Mouse (Mus musculus) brain, embryonic 18.5 days (tissue): ENCODE measurements around the gene Snx11.
"Not testable (repeated sequence)": the region's sequence is repeated elsewhere in the genome, so short reads cannot be mapped to it uniquely, and the experiment has no call there.

Experiments used
- DNase-seq: peaks from one replicate; pipeline ENCODE4 v3.0.0-alpha.2; 2012; ENCODE audit warnings: low read depth, low spot score

Gene Snx11

GRCm38 (mm10) chr11:96796081-96796480 lies 18.7 kb upstream of the Snx11 start:
- no peak for DNase-seq

GRCm38 (mm10) chr11:96795491-96795890 lies 18.1 kb upstream of the Snx11 start:
- DNase-seq: no peak

DNA sequence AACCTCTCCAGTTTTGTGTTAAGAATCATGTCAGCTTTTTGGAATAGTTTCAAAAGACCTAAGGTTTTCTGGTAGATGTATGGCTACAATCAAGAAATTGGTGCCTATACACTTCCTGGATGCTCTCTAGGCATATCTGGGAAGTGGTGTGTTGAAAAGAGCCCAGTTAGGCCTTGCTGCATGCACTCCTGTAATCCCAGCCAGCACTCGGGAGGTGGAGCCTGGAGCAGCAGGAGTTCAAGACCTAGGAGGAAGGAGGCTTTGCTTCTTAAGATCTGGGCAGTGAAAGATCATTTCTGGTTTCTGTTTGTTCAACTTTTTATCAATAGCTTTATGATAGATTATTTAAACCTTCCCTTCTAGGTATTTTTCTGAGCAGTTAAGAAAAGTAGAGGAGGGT lies 13.3 kb upstream of the Snx11 start:
- no peak for DNase-seq

DNA sequence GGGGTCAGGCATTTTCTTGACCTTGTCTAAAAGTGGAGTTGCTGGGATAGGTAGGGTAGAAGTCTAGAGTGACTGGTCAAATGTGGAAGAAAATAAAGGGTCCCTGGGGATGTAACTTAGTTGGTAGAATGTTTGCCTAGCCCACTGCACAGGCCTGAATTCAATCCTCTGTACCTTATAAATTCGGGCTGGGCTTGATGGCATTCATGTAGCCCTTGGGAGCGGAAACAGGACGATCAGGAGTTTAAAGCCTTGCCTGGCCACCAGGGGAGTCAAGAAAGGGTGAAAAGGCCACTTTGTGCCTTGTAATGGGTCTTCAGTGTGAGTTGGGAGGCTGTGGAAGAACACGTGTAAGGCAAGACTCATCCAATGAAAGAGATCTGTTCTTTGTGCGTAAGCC lies 12.6 kb upstream of the Snx11 start:
- no peak for DNase-seq

GRCm38 (mm10) chr11:96788871-96789795 lies 11.8 kb upstream of the Snx11 start, which contains the start of gene Cbx1:
TSS of gene Cbx1 (plus strand) at chr11:96789127.
- DNase-seq: peak; percentile 82

DNA sequence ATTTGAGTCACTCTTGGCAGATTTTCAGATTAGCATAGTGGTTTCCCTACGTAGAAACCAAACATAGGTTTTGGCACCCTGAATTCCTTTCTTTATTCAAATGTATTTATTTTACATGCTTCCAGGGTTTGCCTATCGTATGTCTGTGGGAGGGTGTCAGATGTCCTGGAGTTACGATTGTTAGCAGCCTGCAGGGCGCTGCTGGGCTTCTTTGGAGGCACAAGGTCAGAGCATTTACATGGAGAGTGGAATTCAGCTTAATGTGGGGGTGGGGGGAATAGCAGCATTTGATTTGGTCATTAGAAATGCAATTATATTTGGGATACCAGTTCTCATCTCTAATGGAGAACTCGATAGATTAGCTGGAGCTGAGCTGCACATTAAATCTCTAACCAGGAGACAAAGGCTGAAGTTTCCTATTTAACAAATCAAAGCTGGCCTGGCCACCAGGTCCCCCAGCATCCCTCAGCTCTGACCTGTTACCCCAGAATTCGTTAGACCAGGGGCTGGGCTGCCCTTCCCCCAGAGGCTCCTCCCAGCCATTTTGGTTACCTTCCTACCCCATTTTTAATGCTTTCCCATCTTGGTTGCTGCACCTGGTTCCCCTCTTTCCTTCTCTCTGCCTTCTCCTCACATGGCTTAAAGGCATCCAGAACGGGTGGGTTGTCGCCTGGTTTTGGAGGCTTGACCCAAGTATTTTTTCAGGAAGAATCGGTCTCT lies 9.5 kb upstream of the Snx11 start:
- no peak for DNase-seq

DNA sequence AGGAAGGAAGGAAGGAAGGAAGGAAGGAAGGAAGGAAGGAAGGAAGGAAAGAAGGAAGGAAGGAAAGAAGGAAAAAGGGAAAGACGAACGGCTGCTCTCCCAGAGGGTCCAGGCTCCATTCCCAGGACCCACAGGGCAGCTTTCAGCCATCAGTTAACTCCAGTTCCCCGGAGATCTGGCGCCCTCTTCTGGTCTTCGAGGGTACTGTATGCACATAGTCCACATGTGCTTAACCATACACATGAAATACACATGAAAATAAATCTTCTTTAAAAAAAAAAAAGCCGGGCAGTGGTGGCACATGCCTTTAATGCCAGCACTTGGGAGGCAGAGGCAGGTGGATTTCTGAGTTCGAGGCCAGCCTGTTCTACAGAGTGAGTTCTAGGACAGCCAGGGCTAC lies 7.5 kb upstream of the Snx11 start:
- not testable (repeated sequence) for DNase-seq

GRCm38 (mm10) chr11:96781425-96781824 lies 4.1 kb upstream of the Snx11 start:
- DNase-seq: no peak

DNA sequence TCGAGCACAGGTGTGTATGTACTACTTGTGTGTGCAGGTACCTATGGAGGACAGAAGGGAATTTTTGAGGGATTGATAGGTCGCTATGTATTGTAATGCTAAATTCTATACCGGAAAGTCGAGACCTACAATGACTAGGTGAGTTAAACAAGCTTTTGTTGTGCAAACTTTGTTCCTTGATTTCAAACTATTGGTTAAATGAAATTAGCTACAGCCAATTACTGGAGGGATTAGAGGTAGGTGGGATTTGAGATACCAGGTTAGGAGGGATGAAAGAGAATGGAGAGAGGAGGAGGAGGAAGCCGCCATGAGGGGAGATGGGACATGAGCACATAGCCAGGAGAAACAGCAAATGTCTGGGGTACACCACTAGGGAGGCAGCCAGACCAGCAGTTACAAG lies 2.9 kb upstream of the Snx11 start:
- DNase-seq: no peak

DNA sequence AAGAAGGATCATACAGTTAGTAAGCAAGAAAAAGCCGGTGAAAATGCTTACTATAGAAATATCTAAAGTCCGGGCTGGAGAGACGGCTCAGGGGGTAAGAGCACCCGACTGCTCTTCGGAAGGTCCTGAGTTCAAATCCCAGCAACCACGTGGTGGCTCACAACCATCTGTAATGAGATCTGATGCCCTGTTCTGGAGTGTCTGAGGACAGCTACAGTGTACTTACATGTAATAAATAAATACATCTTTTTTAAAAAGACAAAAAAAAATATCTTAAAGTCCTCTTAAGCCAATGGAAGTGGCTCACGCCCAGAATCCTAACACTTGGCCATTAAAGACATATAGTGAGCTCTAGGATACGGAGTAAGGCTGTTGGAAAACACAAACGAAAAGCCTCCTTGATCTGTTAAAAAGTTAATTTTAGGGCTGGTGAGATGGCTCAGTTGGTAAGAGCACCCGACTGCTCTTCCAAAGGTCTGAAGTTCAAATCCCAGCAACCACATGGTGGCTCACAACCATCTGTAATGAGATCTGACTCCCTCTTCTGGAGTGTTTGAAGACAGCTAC lies 785 bp upstream of the Snx11 start:
- DNase-seq: not testable (repeated sequence)

- no peak for DNase-seq
Measured at GRCm38 (mm10) chr11:96776068-96776467, 1.3 kb downstream of the Snx11 start.

DNA sequence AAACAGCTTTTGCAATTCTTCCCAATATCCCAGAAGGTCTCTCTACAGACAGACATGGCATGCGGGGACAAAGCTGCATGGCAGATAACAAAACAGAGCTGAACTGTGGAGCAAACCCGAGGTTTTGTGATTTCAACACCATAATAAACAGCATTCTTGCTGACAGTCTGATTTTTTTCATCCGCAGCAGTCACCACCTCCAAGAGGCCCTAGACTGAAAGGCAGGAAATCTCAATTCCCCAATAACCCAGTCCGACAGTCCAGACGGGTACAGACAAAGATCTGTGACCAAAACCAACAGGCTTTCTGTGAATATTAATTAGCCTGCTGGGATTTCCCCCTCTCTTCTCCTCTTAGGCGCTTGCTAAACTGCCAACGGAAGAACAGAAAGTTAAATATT lies 1.7 kb downstream of the Snx11 start:
- DNase-seq: no peak

- DNase-seq: no peak
Measured at GRCm38 (mm10) chr11:96775063-96775462, 2.3 kb downstream of the Snx11 start.

DNA sequence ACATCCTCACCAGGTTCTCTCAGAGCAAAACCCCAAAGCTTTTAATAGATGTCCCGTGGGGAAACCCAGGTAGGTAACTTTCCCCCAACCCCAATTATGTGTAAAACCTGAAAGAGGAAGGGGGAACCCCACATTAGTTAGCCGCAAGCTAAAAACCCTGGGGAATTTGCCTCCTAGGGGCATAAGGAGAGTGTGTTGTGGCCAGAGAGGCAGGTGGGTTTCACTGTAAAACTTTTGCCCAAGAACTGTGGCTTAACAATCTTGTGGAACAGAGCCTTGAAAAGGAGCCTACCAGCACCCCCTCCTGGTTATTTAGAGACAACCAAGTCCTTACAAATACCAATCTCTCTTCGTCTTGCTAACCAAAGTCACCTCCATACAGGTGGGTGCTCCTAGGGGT lies 2.8 kb downstream of the Snx11 start:
- DNase-seq: no peak

DNA sequence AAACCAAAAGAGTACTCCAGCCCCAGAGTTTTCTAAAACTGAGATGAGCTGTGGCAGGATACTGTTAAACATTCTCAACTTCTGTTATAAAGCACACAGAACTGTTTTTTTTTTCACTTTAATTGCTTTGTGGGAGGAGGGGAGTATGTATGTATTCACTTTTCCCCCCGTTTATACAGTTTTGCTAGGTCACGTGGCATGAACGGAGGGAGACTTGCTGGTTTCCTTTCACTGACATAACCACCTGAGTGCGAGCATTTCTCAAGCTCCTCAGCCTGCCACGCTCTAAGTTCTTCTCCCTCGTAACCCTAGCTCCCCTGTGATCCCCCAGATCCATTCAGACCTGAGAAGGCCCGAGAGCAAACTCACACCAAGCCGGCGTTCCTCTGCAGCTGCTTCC lies 4.9 kb downstream of the Snx11 start:
- DNase-seq: no peak

- DNase-seq: no peak
Measured at GRCm38 (mm10) chr11:96771274-96771975, 5.9 kb downstream of the Snx11 start.

DNA sequence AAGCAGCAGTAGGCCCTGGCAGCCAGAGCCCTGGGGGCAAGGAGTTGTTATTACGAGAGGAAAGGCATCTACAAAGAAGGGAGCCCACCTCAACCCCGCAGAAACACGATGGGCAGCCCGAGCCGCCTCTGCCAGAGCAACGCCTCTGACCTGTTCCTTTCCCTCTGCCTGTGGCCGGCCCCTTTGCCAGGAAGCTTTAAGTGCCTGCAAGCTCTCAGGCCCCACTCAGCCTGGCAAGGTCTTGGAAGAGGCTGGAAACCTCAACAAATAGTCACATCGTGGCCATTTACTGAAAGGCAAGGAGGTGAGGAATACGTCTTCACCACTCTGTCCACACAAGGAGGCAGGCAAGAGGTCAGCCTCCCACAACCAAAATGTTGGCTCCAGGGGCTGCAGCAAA lies 9.1 kb downstream of the Snx11 start:
- no peak for DNase-seq

GRCm38 (mm10) chr11:96767096-96767495 lies 10.3 kb downstream of the Snx11 start:
- DNase-seq: no peak

DNA sequence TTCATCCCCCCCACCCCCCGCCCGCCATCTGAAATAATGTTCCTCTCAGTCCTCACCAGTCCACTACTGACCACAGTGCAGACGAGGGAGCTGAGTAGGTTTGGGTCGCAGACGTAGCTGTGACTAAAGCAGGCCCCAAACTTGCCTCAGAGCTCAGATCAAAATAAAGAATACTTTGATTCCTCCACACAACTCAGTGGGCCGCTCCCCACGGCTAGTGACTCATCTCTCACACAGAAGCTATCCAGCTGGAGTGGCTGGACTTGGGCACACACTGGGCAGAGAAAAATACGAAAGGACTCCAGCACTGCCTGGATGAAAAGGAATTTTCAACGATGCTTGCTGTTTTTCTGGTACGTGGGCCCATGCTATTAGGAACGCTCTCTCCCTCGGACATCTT lies 10.8 kb downstream of the Snx11 start:
- DNase-seq: no peak

- DNase-seq: no peak
Measured at GRCm38 (mm10) chr11:96765645-96766044, 11.7 kb downstream of the Snx11 start.

DNA sequence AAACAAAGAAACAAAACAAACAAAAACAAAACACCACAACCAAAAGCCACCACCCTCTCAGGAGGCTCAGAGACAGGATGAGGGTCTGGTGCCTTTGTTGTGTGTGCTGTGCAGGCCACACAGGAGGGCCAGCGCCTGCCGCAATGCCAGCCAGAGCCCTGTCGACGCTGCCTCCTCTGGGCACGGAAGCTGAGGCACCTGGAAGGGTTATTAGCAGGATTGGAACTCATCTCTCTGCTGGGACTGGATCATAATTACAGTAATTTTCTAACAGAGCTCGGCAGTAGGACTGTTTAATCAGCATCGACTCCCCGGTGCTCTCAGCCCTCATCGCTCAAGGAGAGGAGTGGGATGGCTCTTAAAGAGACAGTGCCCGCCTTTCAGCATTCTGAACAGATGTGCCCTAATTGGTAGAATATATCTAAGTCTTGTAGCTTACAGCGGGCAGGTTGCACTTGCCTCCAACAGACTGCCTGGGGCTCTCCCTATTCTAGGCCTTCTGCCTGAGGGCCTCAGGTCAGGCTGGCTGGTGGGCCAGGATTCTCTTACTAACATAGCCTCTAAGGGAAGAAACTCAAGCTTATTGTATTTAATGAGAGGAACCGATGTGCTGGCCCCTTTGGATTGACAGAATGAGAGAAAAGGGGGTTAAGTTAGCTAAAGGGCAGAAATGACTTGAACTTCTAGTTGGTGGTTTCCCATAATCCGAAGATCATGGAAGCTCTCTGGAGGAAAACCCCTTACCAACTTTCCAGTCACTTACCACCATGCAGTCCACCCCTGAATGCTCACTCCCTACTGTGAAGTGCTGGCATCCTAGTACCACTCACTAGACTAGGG lies 12.6 kb downstream of the Snx11 start:
- no peak for DNase-seq
